Mouse (Mus musculus) left cerebral cortex, adult 18-20 months (tissue): ENCODE data around the gene Gm37240. TPM values are rescaled to one million over a fixed set of nuclear protein-coding genes. Genes with fewer than 3 reads are reported as not detected.

Source experiments
- DNase-seq, 2 experiments: peaks; one replicate each; pipeline ENCODE4 v3.0.0; 2021 to 2022; ENCODE audit warnings: low spot score in 2 of 2, mixed read lengths in 1 of 2
- total RNA-seq, 2 experiments: library from RNA; stranded (reverse); gene quantifications; 2 replicates each; pipeline ENCODE4 v1.2.3; 2021

Gene Gm37240
- total RNA-seq, 2 experiments from 2014 or later: 2.3 TPM; not detected in 1

DNA sequence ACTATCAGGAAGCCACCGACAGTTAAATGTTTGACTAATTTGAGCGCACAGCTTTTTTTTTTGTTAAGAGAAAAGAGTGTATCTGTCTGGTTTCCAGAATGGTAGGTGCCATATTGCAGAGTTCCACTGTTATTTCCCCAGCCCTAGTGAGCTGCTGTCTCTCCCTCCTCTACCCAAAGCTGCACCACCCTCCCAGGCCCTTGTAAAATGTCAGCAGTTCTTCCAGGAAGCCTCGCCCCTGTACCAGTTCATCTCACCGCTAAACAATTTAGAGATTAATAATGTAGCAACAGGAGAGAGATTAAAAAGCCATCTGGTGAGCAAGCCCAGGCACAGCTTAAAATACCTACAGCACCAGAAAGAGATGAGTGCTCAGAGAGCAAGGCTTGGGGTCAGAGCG is 518.2 kb downstream of the Gm37240 start:
- DNase-seq: peak in 1 of 2 experiments; percentile 34

DNA sequence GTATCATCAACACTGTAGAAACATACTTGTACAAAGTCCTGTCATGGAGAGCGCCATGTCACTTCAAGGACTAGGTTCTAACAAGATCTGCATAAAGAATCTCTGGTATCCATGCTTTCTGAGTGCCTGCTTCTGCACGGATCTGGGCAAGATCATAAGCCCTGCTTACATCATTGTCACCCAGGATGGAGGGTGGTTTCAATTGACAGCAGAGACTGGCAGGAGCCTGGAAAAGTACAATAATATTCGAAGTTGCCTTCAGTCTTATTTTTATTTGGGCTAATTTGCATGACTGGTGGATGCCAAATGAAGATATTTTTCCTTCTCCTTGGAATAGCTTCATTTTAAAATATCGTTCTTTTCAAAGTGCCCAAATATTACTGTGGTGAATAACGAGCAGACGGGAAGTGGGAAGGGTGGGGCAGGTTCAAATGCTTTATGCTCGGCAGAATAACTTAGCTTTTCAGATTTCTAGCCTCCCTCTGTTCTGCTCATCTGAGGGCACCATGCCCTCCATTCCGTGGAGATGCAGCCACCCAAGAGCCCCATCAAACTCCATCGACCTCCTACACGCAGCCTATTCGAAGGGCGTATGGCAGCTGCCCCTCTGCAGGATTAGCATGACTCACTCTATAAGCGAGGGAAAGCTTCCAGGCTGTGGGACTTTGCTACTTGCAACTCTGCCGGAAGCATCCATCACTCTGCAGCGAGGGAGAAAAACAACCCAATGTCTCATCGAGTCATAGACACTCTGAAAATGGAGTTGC is 518.8 kb downstream of the Gm37240 start:
- peak; percentile 73 to 82 for DNase-seq

DNA sequence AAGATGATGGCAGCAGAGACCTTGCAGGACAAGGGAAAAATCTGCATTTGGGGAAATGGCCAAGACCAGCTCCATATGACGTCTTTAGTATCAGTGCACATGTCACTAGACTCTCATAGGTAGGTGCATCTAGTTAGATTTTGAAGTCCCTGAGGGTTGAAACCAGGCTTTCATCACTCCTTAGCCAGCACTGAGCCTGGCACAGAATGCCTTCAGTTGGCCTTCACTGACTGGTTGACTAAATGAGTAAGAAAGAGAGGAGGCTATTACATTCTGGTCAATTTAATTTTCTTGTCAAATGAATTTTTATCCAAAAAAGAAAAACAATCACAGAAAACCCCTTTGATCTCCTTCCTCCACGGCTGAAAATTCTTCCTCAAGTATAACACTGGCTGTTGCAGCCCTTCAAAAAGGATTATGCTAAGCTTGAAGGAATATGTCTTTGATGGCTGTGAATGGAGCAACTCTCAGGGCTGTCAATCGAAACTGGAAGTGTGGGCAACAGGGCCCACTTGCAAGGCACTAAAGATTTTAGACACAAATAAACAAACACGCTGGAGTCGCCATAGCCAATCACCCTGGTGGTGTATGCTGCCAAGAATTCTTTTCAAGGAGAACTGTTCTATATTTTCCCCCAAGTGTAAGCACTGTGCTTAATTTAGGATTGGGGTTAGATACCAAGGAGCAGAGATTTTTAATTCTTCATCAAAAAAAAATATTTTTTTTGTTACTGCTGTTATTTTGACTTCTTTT is 522.6 kb downstream of the Gm37240 start:
- no peak for DNase-seq

GRCm38 (mm10) chr3:85362883-85363282 is 524.4 kb downstream of the Gm37240 start:
- no peak for DNase-seq

DNA sequence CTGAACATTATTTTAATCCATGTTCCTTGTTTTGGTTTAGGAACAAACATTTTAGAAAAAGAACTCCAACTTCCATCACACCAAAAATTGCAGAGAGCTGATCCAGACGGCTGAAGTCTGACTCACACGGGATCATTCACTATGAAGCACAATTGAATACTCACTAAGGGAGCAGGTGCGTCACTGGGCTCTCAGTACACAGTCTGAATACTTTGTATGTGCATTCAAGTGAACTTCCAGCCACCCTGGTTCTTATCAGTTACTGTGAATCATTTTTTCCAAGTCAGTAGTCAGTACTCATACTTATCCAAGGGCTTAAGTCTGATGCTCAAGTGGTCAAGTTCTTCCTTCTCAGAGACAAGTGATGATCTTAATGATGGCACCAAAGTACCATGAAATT is 530.9 kb downstream of the Gm37240 start:
- DNase-seq: no peak

DNA sequence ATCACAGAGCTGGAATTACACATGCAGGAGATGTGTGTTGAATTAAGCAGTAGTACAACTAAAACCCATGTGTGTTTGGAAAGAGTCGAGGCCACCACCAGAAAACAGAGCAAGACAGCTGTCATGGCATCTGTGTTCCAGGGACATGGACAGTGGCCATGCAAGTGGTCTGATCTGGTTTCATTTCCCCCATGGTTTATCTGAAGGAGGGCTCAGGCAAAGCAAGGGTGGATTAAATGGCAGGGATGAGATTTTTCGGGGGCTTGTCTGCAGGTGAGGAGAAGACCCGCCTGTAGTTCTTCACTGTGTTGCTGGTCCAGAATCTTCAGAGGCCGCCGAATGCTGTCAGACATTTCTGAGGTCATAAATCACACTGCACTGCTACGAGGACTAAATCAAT is 539.3 kb downstream of the Gm37240 start:
- DNase-seq: no peak

- peak; percentile 66 to 75 for DNase-seq
Measured at GRCm38 (mm10) chr3:85341103-85341860, 546.0 kb downstream of the Gm37240 start.

- no peak for DNase-seq
Measured at GRCm38 (mm10) chr3:85340491-85340890, 546.8 kb downstream of the Gm37240 start.

DNA sequence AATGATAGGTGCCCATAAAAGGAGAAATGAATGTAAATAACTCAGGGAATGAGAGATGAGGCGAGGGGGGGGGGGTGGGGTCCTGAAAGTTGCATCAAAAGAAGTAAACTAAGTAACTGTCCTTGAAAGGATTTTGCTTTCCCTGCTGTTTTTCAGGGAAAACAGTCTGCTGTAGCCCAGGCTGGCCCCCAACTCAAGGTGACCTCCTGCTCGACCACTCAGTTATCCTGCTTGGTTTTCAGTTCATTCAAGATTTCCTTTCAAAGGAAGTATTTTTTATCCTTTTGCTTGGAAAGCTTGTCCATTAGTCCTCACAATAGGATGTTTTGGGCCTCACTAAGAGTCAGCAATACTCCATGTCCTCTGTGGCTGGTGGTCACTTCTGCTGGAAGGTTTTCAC is 547.4 kb downstream of the Gm37240 start:
- DNase-seq: no peak

- DNase-seq: peak in 1 of 2 experiments; percentile 28
Measured at GRCm38 (mm10) chr3:85339269-85339820, 548.0 kb downstream of the Gm37240 start.

DNA sequence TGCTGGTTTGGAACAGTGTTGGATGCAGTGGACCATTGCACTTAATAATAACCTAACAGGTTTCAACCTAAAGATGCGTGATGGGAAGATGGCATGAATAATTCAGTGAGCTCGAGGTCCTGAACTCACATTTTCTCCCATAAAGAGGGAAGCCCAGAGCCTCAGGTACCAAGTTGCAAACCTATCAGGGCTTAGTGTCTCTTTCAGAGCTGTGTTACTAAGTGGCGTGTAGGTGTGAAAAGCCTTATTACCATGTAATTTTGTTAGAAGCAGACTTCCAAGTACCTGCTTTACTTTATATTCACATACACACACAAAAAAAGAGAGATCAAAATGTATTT is 548.6 kb downstream of the Gm37240 start:
- DNase-seq: no peak

DNA sequence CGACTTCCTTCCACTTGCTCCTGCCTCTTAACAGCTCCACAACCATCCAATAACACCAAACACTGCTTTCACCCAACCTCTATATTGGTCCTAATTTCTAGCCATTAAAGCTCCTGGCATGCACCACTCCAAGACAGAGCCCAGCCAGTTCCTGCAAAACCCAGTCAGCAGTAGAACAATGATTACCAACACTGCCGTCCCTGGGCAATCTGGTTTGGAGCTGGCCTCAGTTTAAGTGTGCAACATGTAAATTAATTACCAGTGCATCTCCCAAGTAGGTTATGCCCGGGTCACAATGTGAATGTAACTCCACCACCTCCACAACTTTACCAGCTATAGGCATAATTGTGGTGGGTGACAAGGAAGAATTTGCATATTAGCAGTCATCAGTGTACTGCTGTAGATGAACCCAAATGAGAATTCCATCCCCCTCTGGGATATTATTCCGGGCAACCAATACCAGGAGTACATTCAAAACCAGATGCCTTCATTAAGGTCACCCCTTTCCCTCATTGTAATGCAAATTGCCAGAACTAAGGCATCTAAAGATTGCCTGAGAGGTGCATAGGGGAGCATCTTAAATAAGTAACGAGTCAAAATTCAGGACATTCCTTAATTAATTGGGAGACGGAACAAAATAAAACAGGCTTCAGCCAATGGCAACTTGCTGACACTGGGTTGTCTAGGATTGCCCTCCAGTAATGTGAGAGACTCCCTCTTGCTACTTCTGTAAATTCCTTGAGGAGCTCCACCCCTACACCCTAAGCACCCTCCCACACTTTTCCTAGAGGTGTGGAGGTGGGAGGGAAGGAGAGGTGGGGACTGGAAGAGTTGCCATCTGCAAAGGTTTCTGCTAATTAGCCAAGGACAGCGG is 549.2 kb downstream of the Gm37240 start:
- DNase-seq: no peak

- no peak for DNase-seq
Measured at GRCm38 (mm10) chr3:85335517-85335916, 551.8 kb downstream of the Gm37240 start.

GRCm38 (mm10) chr3:85332276-85332675 is 555.0 kb downstream of the Gm37240 start:
- no peak for DNase-seq

- DNase-seq: no peak
Measured at GRCm38 (mm10) chr3:85318256-85318655, 569.1 kb downstream of the Gm37240 start.

GRCm38 (mm10) chr3:85317306-85317705 is 570.0 kb downstream of the Gm37240 start:
- DNase-seq: no peak

DNA sequence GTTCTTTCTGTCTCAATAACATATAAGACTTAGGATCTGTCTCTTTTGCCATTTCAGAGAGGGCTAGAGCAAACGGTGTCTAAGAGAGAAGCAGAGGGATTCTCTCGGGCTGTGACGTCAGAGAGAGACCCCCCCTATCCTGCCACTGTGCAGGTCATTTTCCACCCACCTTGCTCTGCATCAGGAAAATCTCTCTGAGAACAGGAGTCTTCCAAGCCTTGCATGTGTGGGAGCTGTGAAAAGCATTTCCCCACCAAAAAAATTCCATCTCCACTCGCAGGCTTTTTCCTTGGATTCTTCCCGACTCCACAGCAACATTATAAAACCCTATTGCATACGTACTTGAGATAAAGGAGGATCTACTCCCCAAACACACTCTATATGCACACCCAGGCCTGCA is 572.4 kb downstream of the Gm37240 start:
- DNase-seq: peak; percentile 62 to 69

DNA sequence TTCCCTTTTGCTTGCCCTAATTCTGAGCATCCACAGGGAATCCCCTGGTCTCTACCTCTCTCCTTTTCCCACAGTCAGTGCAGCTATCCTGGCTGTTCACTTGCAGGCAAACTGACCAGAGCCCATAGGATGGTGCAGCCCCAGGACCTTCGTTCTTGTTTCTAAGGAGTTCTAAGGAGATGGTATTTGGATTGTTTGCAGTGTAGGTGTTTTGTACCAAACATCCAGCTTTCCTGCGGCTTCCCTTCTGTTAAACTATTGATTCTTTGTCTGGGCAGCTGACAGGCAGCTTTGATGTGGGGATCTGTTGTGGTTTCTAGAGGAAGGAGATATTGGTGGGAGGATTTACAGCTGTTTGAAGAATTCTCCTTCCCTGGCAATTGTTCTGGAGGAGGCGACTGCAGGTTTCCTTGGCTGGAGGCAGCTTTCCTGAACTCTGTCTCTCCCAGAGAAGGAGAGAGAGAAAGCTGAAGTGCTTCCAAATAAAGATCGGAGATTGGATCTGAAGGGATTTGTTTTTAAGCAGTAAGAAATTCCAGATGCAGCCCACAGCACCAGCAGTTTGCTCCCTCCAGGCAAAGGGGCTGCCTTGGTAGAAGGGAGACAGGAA is 573.6 kb downstream of the Gm37240 start:
- DNase-seq: no peak

GRCm38 (mm10) chr3:85311176-85311575 is 576.1 kb downstream of the Gm37240 start:
- DNase-seq: no peak

DNA sequence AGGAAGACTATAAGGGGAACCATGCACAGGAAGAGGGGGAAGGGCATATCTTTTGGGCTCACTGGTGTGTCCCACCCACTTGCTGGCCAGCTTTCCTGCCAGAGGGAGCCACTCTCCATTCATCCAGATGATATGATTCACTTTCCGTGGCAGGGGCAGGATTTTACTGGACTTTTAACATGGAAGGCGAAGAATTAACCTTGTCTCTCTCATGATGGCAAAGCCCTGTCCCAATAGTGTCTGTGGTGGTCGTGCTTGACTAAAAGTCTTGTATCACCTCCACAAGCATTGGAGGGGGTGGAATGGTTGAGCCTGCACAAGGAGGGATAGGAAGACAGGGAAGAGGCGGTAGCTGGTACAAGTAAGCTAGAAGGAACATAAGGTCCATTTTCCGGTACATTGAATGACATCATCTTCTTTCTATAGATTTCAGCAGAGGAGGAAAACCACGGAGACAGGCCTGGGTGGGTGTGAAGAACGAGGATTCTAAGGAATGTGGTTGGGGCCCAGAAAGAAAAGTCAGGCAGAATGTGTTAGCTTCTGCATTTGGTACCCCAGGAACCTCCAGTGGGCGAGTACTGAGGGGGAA is 576.8 kb downstream of the Gm37240 start:
- DNase-seq: peak; percentile 69 to 76
